Comparison of ENCODE assay signal across 1 mouse cellular context in the genomic region with DNA sequence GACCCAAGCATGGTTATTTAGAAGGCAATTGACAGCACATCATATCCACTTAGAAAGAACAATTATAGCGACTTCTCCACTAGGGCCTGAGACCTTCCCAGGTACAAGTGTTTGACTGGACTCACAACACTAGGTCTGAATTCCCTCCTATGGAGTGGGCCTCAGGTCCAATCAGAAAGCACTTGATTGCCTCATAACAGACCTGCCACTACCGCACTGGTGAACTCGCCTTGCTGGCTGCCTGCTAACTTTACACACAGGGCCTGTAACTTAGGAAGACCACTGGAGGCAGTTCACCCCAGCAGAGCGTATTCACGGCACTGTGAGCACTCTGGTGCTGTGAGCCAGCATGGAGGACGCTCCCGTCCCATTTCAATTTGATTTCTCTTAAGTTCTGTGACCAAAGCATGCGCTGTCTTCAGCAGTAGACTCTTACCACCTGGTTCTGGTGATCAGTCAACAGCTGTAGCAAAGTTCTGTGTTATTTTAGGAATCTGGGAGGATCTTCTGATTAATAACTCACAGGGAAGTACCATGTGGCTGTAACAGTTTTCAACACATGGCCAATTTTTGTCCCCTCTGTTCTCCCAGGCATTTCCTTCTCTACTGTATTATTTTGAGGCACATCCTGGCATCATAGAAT.
TF ChIP-seq lines count a peak whose summit lies in the region.

No protein-coding gene starts in this region.

TF ChIP-seq in CH12.LX, 34 proteins besides CTCF, POLR2A, EP300 and RAD21 (continued from another document):
- TF ChIP-seq ZC3H11A (IDR thresholded peaks at IDR 0.05; ENCODE audit: low read depth, low read length) (no peak), ELF1 (IDR thresholded peaks at IDR 0.05; ENCODE audit: low read depth, low read length) (no peak), BHLHE40 (IDR thresholded peaks at IDR 0.05; ENCODE audit: low read depth, low read length) (no peak), GABPA (IDR thresholded peaks at IDR 0.05; ENCODE audit: insufficient replicate concordance, low read depth, low read length) (no peak)
